Mouse (Mus musculus): ENCODE measurements around the gene Drc7. TPM values are rescaled to one million over a fixed set of nuclear protein-coding genes. Genes with fewer than 3 reads are reported as not detected.

Drc7 gene
- total RNA-seq, 2 experiments from 2014 or later: not detected

DNA sequence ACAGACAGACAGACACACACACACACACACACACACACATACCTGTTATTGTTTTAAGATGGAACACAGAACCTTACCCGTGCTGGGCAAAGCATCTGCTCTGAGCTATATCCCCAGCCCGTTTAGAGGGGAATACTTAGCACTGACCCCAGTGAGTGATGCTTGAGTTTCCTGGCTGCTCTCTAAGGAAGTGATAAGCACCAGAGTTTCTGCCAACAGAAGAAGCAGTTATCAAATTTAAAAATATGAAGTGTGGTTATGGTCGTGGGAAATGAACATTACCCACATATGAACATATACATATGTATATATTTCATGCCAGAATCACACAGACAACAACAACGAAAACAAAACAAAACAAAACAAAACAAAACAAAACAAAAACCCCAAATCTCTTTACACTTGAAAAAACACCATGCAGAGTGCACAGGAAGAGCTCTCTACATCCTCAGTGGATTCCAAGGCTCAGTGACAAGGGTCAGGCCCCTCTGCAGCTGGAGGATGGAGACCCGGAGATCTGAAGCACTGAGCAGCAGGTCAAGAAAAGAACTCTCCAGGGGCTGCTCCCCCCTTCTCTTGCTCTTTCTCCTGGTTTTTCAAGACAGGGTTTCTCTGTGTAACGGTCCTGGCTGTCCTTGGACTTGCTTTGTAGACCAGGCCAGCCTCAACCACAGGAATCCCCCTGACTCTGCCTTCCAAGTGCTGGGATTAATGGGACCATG lies 5.1 kb downstream of the Drc7 start:
- no peak for DNase-seq

DNA sequence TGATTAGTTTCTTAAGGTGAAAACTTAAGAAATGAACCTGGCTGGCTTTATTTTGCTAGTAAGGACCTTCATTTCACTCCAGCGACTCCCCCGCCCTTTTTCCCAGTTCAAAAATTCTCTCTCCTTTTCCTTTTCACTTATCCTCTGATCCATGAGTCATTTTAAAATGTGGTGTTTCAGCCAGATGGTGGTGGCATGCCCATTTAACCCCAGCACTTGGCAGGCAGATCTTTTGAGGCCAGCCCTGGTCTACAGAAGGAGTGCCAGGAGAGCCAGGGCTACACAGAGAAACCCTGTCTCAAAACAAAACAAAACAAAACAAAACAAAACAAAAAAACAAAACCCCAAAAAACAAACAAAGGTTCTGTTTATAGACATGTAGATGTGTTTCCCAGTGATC lies 9.6 kb downstream of the Drc7 start:
- DNase-seq: peak in 1 of 2 experiments; percentile 18

DNA sequence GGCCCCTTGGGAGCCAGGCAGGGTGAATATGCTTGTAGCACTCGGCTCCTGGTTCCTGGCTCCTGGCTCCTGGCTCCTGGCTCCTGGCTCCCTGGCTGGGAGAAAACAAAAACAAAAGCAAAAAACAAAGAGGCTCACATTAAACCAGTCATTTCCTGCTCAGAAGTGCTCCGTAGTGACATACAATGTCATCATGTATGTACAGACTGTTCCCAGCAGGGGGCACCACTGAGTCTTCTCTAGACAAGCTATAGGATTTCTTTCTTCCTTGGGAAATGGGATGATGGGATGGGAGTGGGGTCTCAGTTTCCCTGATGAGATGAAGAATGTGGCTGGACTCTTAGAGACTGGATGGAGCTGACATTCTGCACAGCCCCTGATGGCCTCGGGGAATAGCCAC lies 12.7 kb downstream of the Drc7 start:
- peak; percentile 73 to 82 for DNase-seq

DNA sequence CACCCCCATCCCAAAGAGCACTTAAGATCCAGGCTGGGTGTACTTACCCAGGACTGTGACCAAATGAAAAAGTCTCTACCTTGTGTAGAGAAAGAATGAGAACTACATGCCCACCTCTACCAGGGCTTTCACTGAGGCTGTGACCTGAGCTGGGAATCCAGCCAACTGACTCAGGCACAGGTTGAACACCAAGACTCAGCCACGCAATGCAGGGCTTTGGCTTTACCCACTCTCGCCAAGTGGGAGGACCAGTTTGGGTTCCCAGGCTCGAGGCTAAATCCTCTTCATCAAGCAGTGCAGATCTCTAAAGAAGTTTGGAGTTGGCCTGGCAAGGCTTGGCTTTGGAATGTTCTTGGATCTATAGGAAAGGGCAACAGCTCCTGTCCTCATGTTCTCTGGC lies 20.6 kb downstream of the Drc7 start:
- DNase-seq: no peak

GRCm38 (mm10) chr8:95076151-95076550 lies 21.2 kb downstream of the Drc7 start:
- DNase-seq: peak in 1 of 2 experiments; percentile 29

DNA sequence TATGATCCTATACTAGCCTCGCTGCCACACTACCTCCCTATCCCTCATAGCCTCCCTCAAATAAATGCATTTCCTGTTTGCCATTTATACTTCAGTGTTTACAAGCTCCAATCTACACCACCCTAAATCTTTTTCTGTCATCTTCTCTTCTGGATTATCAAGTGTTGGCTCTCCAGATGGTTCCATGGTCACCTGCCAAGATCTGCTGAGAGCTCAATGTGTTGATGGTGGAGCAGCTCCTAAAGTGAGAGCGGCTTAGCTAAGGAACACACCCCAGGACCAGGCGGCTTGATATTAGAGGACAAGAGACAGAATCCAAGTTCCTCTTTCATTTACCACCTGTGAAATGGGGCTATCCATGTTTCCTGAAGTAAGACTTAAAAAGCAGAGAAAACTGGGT lies 23.2 kb downstream of the Drc7 start:
- DNase-seq: no peak

- no peak for DNase-seq
Measured at GRCm38 (mm10) chr8:95079305-95079704, 24.4 kb downstream of the Drc7 start.

GRCm38 (mm10) chr8:95080381-95081341 lies 25.8 kb downstream of the Drc7 start, which contains the start of gene Katnb1:
Gene Katnb1, plus strand, starts transcription at chr8:95081186.
- DNase-seq: peak; percentile 96

GRCm38 (mm10) chr8:95081650-95082049 lies 26.7 kb downstream of the Drc7 start:
- peak in 1 of 2 experiments; percentile 36 for DNase-seq

- DNase-seq: no peak
Measured at GRCm38 (mm10) chr8:95084261-95084660, 29.4 kb downstream of the Drc7 start.

GRCm38 (mm10) chr8:95084744-95085431 lies 30.0 kb downstream of the Drc7 start:
- DNase-seq: no peak

DNA sequence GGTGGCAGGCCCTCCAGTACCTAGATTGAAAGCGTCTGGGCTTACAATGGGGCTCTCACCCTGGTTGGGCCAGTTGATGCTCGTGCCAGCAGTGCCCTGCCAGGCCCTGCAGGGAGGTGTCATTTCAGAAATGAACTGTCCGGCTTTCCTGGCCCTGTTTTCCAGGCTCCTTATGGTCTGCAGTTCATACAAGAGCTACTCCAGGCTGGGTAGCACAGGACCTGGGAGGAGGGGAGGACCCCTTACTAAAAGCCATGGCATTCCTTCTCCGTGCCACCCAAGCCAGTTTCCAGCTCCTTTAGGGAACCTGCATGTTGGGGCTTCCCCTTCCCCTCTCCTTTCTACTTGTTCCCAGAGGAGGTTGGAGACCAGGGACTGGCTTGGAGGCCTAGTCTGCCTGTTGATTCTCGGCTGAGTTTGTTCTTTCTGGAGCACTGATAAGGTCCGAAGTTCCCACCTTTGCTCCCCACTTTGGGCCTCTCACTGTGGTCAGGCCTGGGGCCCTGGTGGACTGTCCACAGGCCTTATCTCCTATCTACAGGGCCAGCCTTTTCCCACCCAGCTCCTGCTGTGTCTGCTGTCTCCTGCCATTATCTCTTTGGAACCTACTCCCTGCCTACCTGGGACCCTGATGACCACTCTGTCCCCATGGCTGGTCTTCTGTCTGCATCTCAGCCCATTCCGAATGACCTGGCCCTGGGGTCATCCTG lies 30.7 kb downstream of the Drc7 start:
- DNase-seq: no peak

- no peak for DNase-seq
Measured at GRCm38 (mm10) chr8:95093574-95093973, 38.7 kb downstream of the Drc7 start.

- DNase-seq: peak; percentile 85 to 88
Measured at GRCm38 (mm10) chr8:95099009-95099408, 44.1 kb downstream of the Drc7 start.

GRCm38 (mm10) chr8:95101972-95102371 lies 47.1 kb downstream of the Drc7 start:
- DNase-seq: no peak

DNA sequence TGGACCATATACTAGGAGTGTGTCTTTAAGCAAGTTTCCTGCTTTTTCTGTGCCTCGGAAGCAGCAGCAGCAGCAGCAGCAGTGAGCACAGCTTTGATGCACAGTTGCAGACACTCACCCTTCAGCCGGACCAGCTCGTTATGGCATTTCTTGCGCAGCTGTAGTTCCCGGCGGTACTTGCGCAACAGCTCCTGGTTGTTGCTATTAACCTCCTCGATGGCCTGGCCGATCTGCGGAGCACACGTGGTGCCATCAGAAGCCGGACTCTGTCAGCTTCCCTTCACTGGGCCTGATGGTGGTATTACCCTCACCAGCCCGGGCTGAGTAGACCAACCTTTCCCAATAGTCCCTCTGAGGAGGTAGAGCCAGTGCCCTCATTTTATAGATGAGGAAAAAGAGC lies 52.4 kb downstream of the Drc7 start:
- DNase-seq: no peak

DNA sequence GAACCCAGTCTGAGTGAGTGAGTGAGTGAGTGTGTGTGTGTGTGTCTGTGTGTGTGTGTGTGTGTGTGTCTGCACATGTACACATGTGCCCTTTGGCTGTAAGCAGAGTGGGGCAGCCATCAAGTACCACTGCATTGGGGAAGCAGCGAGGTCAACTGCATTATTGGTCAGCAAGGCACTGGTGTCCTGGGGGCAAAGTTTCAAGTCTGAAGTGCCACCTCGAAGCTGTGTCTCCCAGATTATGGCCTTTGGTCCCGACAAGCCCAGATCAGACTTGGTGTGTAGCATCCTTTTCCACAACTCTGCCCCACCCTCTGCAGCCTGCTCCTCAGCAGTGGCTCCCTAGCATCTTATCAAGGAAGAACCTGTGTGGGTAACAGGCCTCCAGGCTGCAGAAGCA lies 57.7 kb downstream of the Drc7 start:
- no peak for DNase-seq

DNA sequence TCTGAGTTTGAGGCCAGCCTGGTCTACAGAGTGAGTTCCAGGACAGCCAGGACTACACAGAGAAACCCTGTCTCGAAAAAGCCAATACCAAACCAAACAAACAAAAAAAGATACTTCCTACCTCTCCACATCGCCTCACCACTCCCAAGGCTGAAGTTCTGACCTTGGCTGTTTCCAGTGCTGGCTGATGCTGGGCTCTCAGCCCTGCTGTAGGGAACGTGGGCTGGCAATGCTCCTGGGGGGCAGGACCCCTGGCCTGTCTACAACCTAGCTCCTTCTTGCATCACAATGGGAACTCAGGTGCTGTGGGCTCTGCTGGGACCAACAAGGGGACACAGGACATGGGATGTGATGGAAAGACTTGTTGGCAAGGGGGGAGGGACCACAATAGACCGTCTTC lies 58.2 kb downstream of the Drc7 start:
- DNase-seq: peak; percentile 49 to 66

DNA sequence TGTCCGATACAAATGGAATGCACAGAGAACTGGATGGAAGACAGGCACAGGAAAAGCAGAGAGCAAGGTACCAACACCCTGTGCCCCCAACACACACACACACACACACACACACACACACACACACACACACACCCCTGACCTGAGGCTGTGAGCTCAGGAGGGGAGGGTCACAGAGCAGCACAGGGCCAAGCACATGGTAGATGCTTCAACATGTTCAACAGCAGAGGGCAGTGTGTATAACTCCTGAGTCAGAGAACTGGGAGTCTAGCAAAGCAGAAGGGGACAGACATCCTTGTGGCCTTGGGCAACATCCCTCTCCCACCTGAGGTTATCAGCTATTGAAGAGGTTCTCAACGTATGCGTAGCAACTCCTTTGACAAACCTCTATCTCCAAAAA lies 58.8 kb downstream of the Drc7 start:
- DNase-seq: peak in 1 of 2 experiments; percentile 37

DNA sequence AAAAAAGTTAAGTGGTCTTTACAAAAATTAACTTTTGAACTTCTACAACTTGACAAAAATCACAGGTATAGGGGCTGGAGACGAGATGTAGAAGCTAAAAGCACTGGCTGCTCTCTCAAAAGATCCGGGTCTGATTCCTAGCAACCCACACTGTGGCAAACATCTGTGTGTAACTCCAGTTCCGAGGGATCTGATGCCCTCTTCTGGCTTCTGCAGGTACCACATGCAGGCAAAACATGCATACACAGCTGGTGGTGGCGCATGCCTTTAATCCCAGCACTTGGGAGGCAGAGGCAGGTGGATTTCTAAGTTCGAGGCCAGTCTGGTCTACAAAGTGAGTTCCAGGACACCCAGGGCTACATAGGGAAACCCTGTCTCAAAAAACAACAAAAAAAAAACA lies 68.6 kb downstream of the Drc7 start:
- no peak for DNase-seq

GRCm38 (mm10) chr8:95126497-95126896 lies 71.6 kb downstream of the Drc7 start:
- no peak for DNase-seq

- DNase-seq: no peak
Measured at GRCm38 (mm10) chr8:95127658-95128057, 72.8 kb downstream of the Drc7 start.

Data from adrenal gland, postnatal 36 days (tissue).